Mouse (Mus musculus) kidney, adult 18-20 months (tissue): ENCODE results near the gene 4933411K16Rik.

Experiments used
- DNase-seq: peaks from one replicate; pipeline ENCODE4 v3.0.0; 2021

The 4933411K16Rik gene

GRCm38 (mm10) chr19:42051948-42052347 is at the start of gene 4933411K16Rik:
TSS of gene 4933411K16Rik (plus strand) at chr19:42052248.
- DNase-seq, result no peak

- no peak for DNase-seq
Measured at GRCm38 (mm10) chr19:42004258-42004657, 47.8 kb upstream of the 4933411K16Rik start.

GRCm38 (mm10) chr19:42005616-42006015 is 46.4 kb upstream of the 4933411K16Rik start:
- no peak for DNase-seq

- DNase-seq, result no peak
Measured at GRCm38 (mm10) chr19:42006568-42006967, 45.5 kb upstream of the 4933411K16Rik start.

GRCm38 (mm10) chr19:42008586-42008985 is 43.5 kb upstream of the 4933411K16Rik start:
- no peak for DNase-seq

GRCm38 (mm10) chr19:42009067-42009466 is 43.0 kb upstream of the 4933411K16Rik start:
- no peak for DNase-seq

- DNase-seq, result no peak
Measured at GRCm38 (mm10) chr19:42010436-42010835, 41.6 kb upstream of the 4933411K16Rik start.

GRCm38 (mm10) chr19:42011123-42011522 is 40.9 kb upstream of the 4933411K16Rik start:
- DNase-seq, result no peak

- no peak for DNase-seq
Measured at GRCm38 (mm10) chr19:42014231-42014825, 37.7 kb upstream of the 4933411K16Rik start.

- DNase-seq, result no peak
Measured at GRCm38 (mm10) chr19:42015001-42015400, 37.0 kb upstream of the 4933411K16Rik start.

- DNase-seq, result no peak
Measured at GRCm38 (mm10) chr19:42016251-42016650, 35.8 kb upstream of the 4933411K16Rik start.

- no peak for DNase-seq
Measured at GRCm38 (mm10) chr19:42016840-42017239, 35.2 kb upstream of the 4933411K16Rik start.

- no peak for DNase-seq
Measured at GRCm38 (mm10) chr19:42017399-42018247, 34.4 kb upstream of the 4933411K16Rik start.

- no peak for DNase-seq
Measured at GRCm38 (mm10) chr19:42019011-42019522, 33.0 kb upstream of the 4933411K16Rik start.

GRCm38 (mm10) chr19:42021681-42022541 is 30.1 kb upstream of the 4933411K16Rik start:
- no peak for DNase-seq

GRCm38 (mm10) chr19:42022542-42022848 is 29.6 kb upstream of the 4933411K16Rik start:
- no peak for DNase-seq

GRCm38 (mm10) chr19:42026158-42026557 is 25.9 kb upstream of the 4933411K16Rik start:
- peak; percentile 87 for DNase-seq

GRCm38 (mm10) chr19:42031112-42031511 is 20.9 kb upstream of the 4933411K16Rik start:
- DNase-seq, result no peak

- DNase-seq, result no peak
Measured at GRCm38 (mm10) chr19:42033611-42034010, 18.4 kb upstream of the 4933411K16Rik start.

GRCm38 (mm10) chr19:42034146-42034775 is 17.8 kb upstream of the 4933411K16Rik start:
- no peak for DNase-seq

GRCm38 (mm10) chr19:42034881-42035455 is 17.1 kb upstream of the 4933411K16Rik start:
- no peak for DNase-seq
